Mouse (Mus musculus): Measurements from ENCODE around the gene Ap1m2. TPM values are rescaled to one million over a fixed set of nuclear protein-coding genes. Genes with fewer than 3 reads are reported as not detected.
"Not testable (repeated sequence)": the region's sequence is repeated elsewhere in the genome, so short reads cannot be mapped to it uniquely, and the experiment has no call there.

Gene Ap1m2
- total and polyA plus RNA-seq, 3 experiments, result 1.0 TPM; not detected in 2

GRCm38 (mm10) chr9:21260491-21261040 lies 51.6 kb downstream of the Ap1m2 start:
- 81% methylated on average over 6 of the region's 6 CpGs for WGBS
- no peak overlapping the region for H3K27ac ChIP-seq
- intact Hi-C loops (cut with DNase I), result no loop called here

GRCm38 (mm10) chr9:21256349-21256748 lies 55.8 kb downstream of the Ap1m2 start:
- 72% methylated on average over 4 of the region's 4 CpGs for whole genome bisulfite sequencing
- H3K79me2 ChIP-seq (replicated peaks; ENCODE audit: control insufficient read depth, insufficient read depth, low read length); intact Hi-C loops (cut with DNase I); H3K4me3 ChIP-seq; H3K9ac ChIP-seq (ENCODE audit: low read depth, low read length); H3K4me1 ChIP-seq (ENCODE audit: control insufficient read depth, insufficient read depth, low read length); H3K36me3 ChIP-seq (ENCODE audit: control insufficient read depth, insufficient read depth, low read length); DNase-seq; H3K27me3 ChIP-seq (ENCODE audit: control insufficient read depth, insufficient read depth, low read length); H3K27ac ChIP-seq: not testable (repeated sequence)

More at GRCm38 (mm10) chr9:21260491-21261040, 51.6 kb downstream of the Ap1m2 start:
- no peaks in the 10 kb centered on the region for H3K79me2 ChIP-seq (replicated peaks; ENCODE audit: control insufficient read depth, insufficient read depth, low read length)
- TF ChIP-seq POLR2A (IDR thresholded peaks at IDR 0.05; ENCODE audit: insufficient read depth, low read depth, low read length), result no peak
- TF ChIP-seq EP300 (IDR thresholded peaks at IDR 0.05; ENCODE audit: insufficient read depth, low read depth, low read length), result no peak
- TF ChIP-seq CTCF (IDR thresholded peaks at IDR 0.05), result no peak
- no peaks in the 10 kb centered on the region for H3K36me3 ChIP-seq (ENCODE audit: control insufficient read depth, insufficient read depth, low read length)
- H3K4me3 ChIP-seq, result no peak overlapping the region
- DNase-seq, result no peak
- no peaks in the 10 kb centered on the region for H3K27me3 ChIP-seq (ENCODE audit: control insufficient read depth, insufficient read depth, low read length)
- peaks cover 4% of the 10 kb centered on the region; the same call in 1 of the 2 replicates for H3K4me1 ChIP-seq (ENCODE audit: control insufficient read depth, insufficient read depth, low read length)
- no peak overlapping the region for H3K9ac ChIP-seq (ENCODE audit: low read depth, low read length)

- no peak for TF ChIP-seq EP300 (IDR thresholded peaks at IDR 0.05; ENCODE audit: insufficient read depth, low read depth, low read length)
- no peak for TF ChIP-seq POLR2A (IDR thresholded peaks at IDR 0.05; ENCODE audit: insufficient read depth, low read depth, low read length)
- no peak for TF ChIP-seq CTCF (IDR thresholded peaks at IDR 0.05)
- Histone ChIP-seq H3K4me1 (ENCODE audit: control insufficient read depth, insufficient read depth, low read length) (peaks cover 2% of the 10 kb centered on the region; the same call in 1 of the 2 replicates), H3K9ac (ENCODE audit: low read depth, low read length) (no peak overlapping the region), H3K4me3 (no peak overlapping the region), H3K36me3 (ENCODE audit: control insufficient read depth, insufficient read depth, low read length) (no peaks in the 10 kb centered on the region), H3K27me3 (ENCODE audit: control insufficient read depth, insufficient read depth, low read length) (no peaks in the 10 kb centered on the region), H3K27ac (no peak overlapping the region), H3K79me2 (replicated peaks; ENCODE audit: control insufficient read depth, insufficient read depth, low read length) (no peaks in the 10 kb centered on the region)
- no peak for DNase-seq
- intact Hi-C loops (cut with DNase I), result no loop called here
Observed at GRCm38 (mm10) chr9:21254690-21255089, 57.4 kb downstream of the Ap1m2 start.

GRCm38 (mm10) chr9:21251116-21251735 lies 60.9 kb downstream of the Ap1m2 start:
- Histone ChIP-seq H3K27ac (no peak overlapping the region), H3K4me3 (no peak overlapping the region)

GRCm38 (mm10) chr9:21250509-21250908 lies 61.6 kb downstream of the Ap1m2 start:
- Histone ChIP-seq H3K79me2 (replicated peaks; ENCODE audit: control insufficient read depth, insufficient read depth, low read length) (no peaks in the 10 kb centered on the region), H3K27me3 (ENCODE audit: control insufficient read depth, insufficient read depth, low read length) (peaks cover 3% of the 10 kb centered on the region; the same call in 1 of the 2 replicates), H3K27ac (no peak overlapping the region), H3K9ac (ENCODE audit: low read depth, low read length) (no peak overlapping the region), H3K4me3 (no peak overlapping the region), H3K4me1 (ENCODE audit: control insufficient read depth, insufficient read depth, low read length) (peaks cover 2% of the 10 kb centered on the region; the same call in 1 of the 2 replicates), H3K36me3 (ENCODE audit: control insufficient read depth, insufficient read depth, low read length) (no peaks in the 10 kb centered on the region)
- peak in 1 of 2 experiments; percentile 46 for DNase-seq
- TF ChIP-seq EP300 (IDR thresholded peaks at IDR 0.05; ENCODE audit: insufficient read depth, low read depth, low read length) (0 out of 2 replicates have a peak, but pooled peaks have one; percentile 20), POLR2A (IDR thresholded peaks at IDR 0.05; ENCODE audit: insufficient read depth, low read depth, low read length) (no peak), CTCF (IDR thresholded peaks at IDR 0.05) (no peak)
- intact Hi-C loops (cut with DNase I), result no loop called here
- 46% methylated on average over 2 of the region's 2 CpGs for WGBS

More at GRCm38 (mm10) chr9:21251116-21251735, 60.9 kb downstream of the Ap1m2 start:
- no peaks in the 10 kb centered on the region for H3K79me2 ChIP-seq (replicated peaks; ENCODE audit: control insufficient read depth, insufficient read depth, low read length)
- intact Hi-C loops (cut with DNase I), result no loop called here
- TF ChIP-seq POLR2A (IDR thresholded peaks at IDR 0.05; ENCODE audit: insufficient read depth, low read depth, low read length) (no peak), EP300 (IDR thresholded peaks at IDR 0.05; ENCODE audit: insufficient read depth, low read depth, low read length) (no peak), CTCF (IDR thresholded peaks at IDR 0.05) (no peak)
- peaks cover 3% of the 10 kb centered on the region; the same call in 1 of the 2 replicates for H3K27me3 ChIP-seq (ENCODE audit: control insufficient read depth, insufficient read depth, low read length)
- H3K4me1 ChIP-seq (ENCODE audit: control insufficient read depth, insufficient read depth, low read length), result peaks cover 2% of the 10 kb centered on the region; the same call in 1 of the 2 replicates
- no peak for DNase-seq
- WGBS, result 70% methylated on average over 13 of the region's 13 CpGs
- H3K36me3 ChIP-seq (ENCODE audit: control insufficient read depth, insufficient read depth, low read length), result no peaks in the 10 kb centered on the region
- H3K9ac ChIP-seq (ENCODE audit: low read depth, low read length), result no peak overlapping the region

Measured in heart, adult 2 months (tissue).